Mouse (Mus musculus): ENCODE results near the gene Dlx6. TPM values are rescaled to one million over a fixed set of nuclear protein-coding genes. Genes with fewer than 3 reads are reported as not detected.

Gene Dlx6
- polyA plus RNA-seq, 2 experiments from 2014 or later: not detected

- no peak for ATAC-seq
Observed at GRCm38 (mm10) chr6:6860411-6861085, 2.6 kb upstream of the Dlx6 start.

- no peak for ATAC-seq
Observed at GRCm38 (mm10) chr6:6861086-6861797, 1.9 kb upstream of the Dlx6 start.

GRCm38 (mm10) chr6:6861798-6862428 is 1.2 kb upstream of the Dlx6 start:
- ATAC-seq: no peak

- no peak for ATAC-seq
Observed at GRCm38 (mm10) chr6:6862611-6863010, 523 bp upstream of the Dlx6 start.

GRCm38 (mm10) chr6:6863955-6864354 is 821 bp downstream of the Dlx6 start:
- ATAC-seq: no peak

- no peak for ATAC-seq
Observed at GRCm38 (mm10) chr6:6864441-6865440, 1.6 kb downstream of the Dlx6 start.

GRCm38 (mm10) chr6:6867031-6867430 is 3.9 kb downstream of the Dlx6 start:
- no peak for ATAC-seq

GRCm38 (mm10) chr6:6869041-6869685 is 6.0 kb downstream of the Dlx6 start:
- ATAC-seq: no peak

- ATAC-seq: no peak
Observed at GRCm38 (mm10) chr6:6869961-6870800, 7.0 kb downstream of the Dlx6 start.

- no peak for ATAC-seq
Observed at GRCm38 (mm10) chr6:6870876-6871420, 7.8 kb downstream of the Dlx6 start.

GRCm38 (mm10) chr6:6871692-6872091 is 8.6 kb downstream of the Dlx6 start:
- ATAC-seq: no peak

- no peak for ATAC-seq
Observed at GRCm38 (mm10) chr6:6872873-6873272, 9.7 kb downstream of the Dlx6 start.

GRCm38 (mm10) chr6:6873476-6874072 is 10.4 kb downstream of the Dlx6 start:
- ATAC-seq: no peak

- no peak for ATAC-seq
Observed at GRCm38 (mm10) chr6:6874073-6874771, 11.1 kb downstream of the Dlx6 start.

- no peak for ATAC-seq
Observed at GRCm38 (mm10) chr6:6875136-6875535, 12.0 kb downstream of the Dlx6 start.

GRCm38 (mm10) chr6:6875676-6876075 is 12.5 kb downstream of the Dlx6 start:
- ATAC-seq: no peak

- no peak for ATAC-seq
Observed at GRCm38 (mm10) chr6:6876231-6876630, 13.1 kb downstream of the Dlx6 start.

- ATAC-seq: no peak
Observed at GRCm38 (mm10) chr6:6876731-6877130, 13.6 kb downstream of the Dlx6 start.

GRCm38 (mm10) chr6:6877346-6877910 is 14.3 kb downstream of the Dlx6 start:
- ATAC-seq: no peak
